Mouse (Mus musculus) lung, embryonic 14.5 days (tissue): Measurements from ENCODE around the gene Tmem235. TPM values are rescaled to one million over a fixed set of nuclear protein-coding genes. Genes with fewer than 3 reads are reported as not detected.
A peak's percentile ranks its signal among the peaks of the same experiment; 100 is the strongest.

Experiments
- ATAC-seq: fragments of 200-750 bp; cut with Nextera tagmentation; 2 replicates; pipeline ENCODE4 v1.8.0; 2017; ENCODE audit warnings: mild to moderate bottlenecking, moderate TSS enrichment, moderate library complexity; ENCODE audit not compliant: insufficient read depth
- DNase-seq: peaks from one replicate; pipeline ENCODE4 v3.0.0-alpha.2; 2015
- H3K27ac ChIP-seq: fragments of 300-500 bp; sonication (generic); 2 replicates; pipeline ENCODE4 v1.5.1; 2014; ENCODE audit warnings: low read depth, mild to moderate bottlenecking, moderate library complexity
- H3K27me3 ChIP-seq: fragments of 300-500 bp; sonication (generic); 2 replicates; pipeline ENCODE4 v1.6.1; 2014; ENCODE audit warnings: low read length, control low read depth; ENCODE audit not compliant: insufficient read depth
- H3K36me3 ChIP-seq: fragments of 300-500 bp; sonication (generic); 2 replicates; pipeline ENCODE4 v1.6.1; 2014; ENCODE audit warnings: control low read depth; ENCODE audit not compliant: insufficient read depth
- H3K4me1 ChIP-seq: fragments of 300-500 bp; sonication (generic); 2 replicates; pipeline ENCODE4 v1.6.1; 2014; ENCODE audit warnings: antibody characterized with exemption, control low read depth; ENCODE audit not compliant: insufficient read depth
- H3K4me2 ChIP-seq: fragments of 300-500 bp; sonication (generic); 2 replicates; pipeline ENCODE4 v1.6.1; 2014; ENCODE audit warnings: mild to moderate bottlenecking
- H3K4me3 ChIP-seq: fragments of 300-500 bp; sonication (generic); 2 replicates; pipeline ENCODE4 v1.5.1; 2014; ENCODE audit warnings: low read depth, low read length
- H3K9ac ChIP-seq: fragments of 300-500 bp; sonication (generic); 2 replicates; pipeline ENCODE4 v1.6.1; 2014
- H3K9me3 ChIP-seq: fragments of 300-500 bp; sonication (generic); 2 replicates; pipeline ENCODE4 v1.6.1; 2016; ENCODE audit warnings: low read depth, low read length, control low read depth
- CTCF ChIP-seq: IDR thresholded peaks from 2 replicates; pipeline ENCODE4 v1.5.1; 2016; ENCODE audit warnings: antibody characterized with exemption, low read depth
- WGBS: fragments of 180-500 bp; shearing (Covaris S2); extraction: QIAGEN DNeasy Blood & Tissue Kit; methylation state at CpG from one replicate; pipeline ENCODE4 v1.1.7; 2014; 5-methylcytosine and 5-hydroxymethylcytosine counted together
- polyA plus RNA-seq: library from polyadenylated mRNA; unstranded; fragments of >200 nt; fragmentation: Nextera tagmentation; extraction: Ambion mirVana; gene quantifications from 2 replicates; pipeline ENCODE4 v1.2.1, GENCODE M21; 2014

Gene Tmem235
- polyA plus RNA-seq, 1 experiment from 2014 or later, result not detected

GRCm38 (mm10) chr11:117874419-117874818, 13.9 kb downstream of the Tmem235 start:
- no peaks in the 10 kb centered on the region for H3K27me3 ChIP-seq
- no peaks in the 10 kb centered on the region for H3K36me3 ChIP-seq
- peak; percentile 60 for TF ChIP-seq CTCF
- H3K9ac ChIP-seq, result no peak overlapping the region
- no peaks in the 10 kb centered on the region for H3K9me3 ChIP-seq
- 60% methylated on average over 4 of the region's 4 CpGs for WGBS
- no peak overlapping the region for H3K4me3 ChIP-seq
- ATAC-seq, result no peak
- H3K4me1 ChIP-seq, result peaks cover 9% of the 10 kb centered on the region
- H3K27ac ChIP-seq, result no peak overlapping the region
- DNase-seq, result no peak
- H3K4me2 ChIP-seq, result no peak overlapping the region

GRCm38 (mm10) chr11:117875681-117876080, 15.1 kb downstream of the Tmem235 start:
- Histone ChIP-seq H3K27me3 (no peaks in the 10 kb centered on the region), H3K4me1 (peaks cover 10% of the 10 kb centered on the region), H3K9ac (no peak overlapping the region), H3K4me3 (no peak overlapping the region), H3K9me3 (no peaks in the 10 kb centered on the region), H3K27ac (no peak overlapping the region), H3K4me2 (no peak overlapping the region), H3K36me3 (no peaks in the 10 kb centered on the region)
- no peak for DNase-seq
- TF ChIP-seq CTCF, result no peak
- no peak for ATAC-seq
- WGBS, result 21% methylated on average over 6 of the region's 6 CpGs

DNA sequence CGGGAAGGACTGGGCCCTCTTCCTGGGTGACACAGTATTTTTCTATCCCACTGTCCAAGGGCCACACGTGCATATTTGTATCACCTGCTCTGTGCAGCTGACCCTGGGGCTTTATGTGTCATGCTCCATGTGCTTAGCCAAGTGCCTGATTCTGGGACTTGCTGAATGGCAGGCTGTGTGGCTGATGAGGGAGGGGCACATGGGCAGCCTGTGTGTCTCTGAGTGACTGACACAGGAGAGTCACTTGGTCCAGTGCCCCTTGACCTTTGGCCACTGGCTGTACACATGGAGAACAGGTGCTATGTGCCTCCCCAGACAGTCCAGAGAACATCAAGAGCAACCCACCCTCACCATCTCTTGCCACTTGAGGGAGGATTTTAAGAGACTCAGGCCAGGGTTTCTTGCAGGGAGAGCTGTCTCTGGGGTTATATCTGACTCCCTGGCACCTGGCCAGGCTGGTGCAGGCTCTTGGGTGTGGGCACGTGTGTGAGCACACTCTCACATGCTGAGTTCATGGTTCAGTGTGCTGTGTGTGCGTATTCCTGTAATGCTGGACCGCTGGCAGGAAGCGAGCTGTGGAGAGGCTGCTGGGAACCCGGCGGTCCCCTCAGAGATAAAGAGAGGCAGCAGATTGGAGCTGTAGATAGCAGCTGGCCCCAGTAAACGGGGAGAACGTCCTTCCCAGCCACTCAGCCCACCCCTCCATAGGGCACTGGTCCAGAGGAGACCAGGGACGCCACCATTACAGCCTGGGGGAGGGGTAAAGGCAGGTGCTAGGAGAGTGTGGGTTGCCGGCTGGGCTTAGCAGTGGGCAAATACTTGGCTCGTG, 17.6 kb downstream of the Tmem235 start:
- Histone ChIP-seq H3K4me2 (peak overlapping the region; percentile 29), H3K9me3 (no peaks in the 10 kb centered on the region), H3K4me1 (peaks cover 27% of the 10 kb centered on the region), H3K27me3 (no peaks in the 10 kb centered on the region), H3K36me3 (no peaks in the 10 kb centered on the region), H3K9ac (no peak overlapping the region; the same call in 1 of the 2 replicates), H3K27ac (peak overlapping the region; percentile 21; the same call in 1 of the 2 replicates), H3K4me3 (no peak overlapping the region)
- TF ChIP-seq CTCF, result no peak
- WGBS, result 16% methylated on average over 13 of the region's 13 CpGs
- peak; percentile 59 for DNase-seq
- 0 out of 2 replicates have a peak, but pooled peaks have one; percentile 16 for ATAC-seq

- WGBS, result 31% methylated on average over 8 of the region's 8 CpGs
- peak; percentile 17 for DNase-seq
- H3K9ac ChIP-seq, result no peak overlapping the region; the same call in 1 of the 2 replicates
- TF ChIP-seq CTCF, result no peak
- no peaks in the 10 kb centered on the region for H3K36me3 ChIP-seq
- peak overlapping the region; percentile 21; the same call in 1 of the 2 replicates for H3K27ac ChIP-seq
- H3K4me1 ChIP-seq, result peaks cover 27% of the 10 kb centered on the region
- H3K4me2 ChIP-seq, result peak overlapping the region; percentile 29
- no peak for ATAC-seq
- H3K4me3 ChIP-seq, result no peak overlapping the region
- no peaks in the 10 kb centered on the region for H3K9me3 ChIP-seq
- H3K27me3 ChIP-seq, result no peaks in the 10 kb centered on the region
Measured at GRCm38 (mm10) chr11:117878892-117879291, 18.3 kb downstream of the Tmem235 start.

DNA sequence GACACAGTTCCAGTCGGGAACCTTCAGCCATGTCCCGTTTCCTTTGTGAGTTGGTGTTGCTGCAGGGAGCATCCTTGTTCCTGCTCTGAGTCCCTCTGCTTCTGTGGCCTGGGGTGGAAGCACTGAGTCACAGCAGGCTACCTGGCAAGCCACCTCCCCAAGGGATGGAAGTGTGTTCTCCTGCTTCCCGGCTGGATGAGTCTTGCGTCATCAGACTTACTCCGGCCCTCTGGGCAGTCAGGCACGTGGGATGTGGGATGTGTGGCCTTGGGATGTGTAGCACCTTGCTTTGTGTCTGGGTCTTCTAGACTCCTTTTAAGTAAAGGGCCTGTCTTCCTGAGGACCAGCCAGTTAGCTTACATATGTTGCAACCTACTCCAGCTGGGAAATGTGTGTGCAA, 19.1 kb downstream of the Tmem235 start:
- no peak for ATAC-seq

GRCm38 (mm10) chr11:117880336-117880976, 19.9 kb downstream of the Tmem235 start:
- no peaks in the 10 kb centered on the region for H3K27me3 ChIP-seq
- ATAC-seq, result no peak
- no peak overlapping the region for H3K4me3 ChIP-seq
- H3K4me1 ChIP-seq, result peaks cover 27% of the 10 kb centered on the region
- DNase-seq, result no peak
- H3K36me3 ChIP-seq, result no peaks in the 10 kb centered on the region
- no peak for TF ChIP-seq CTCF
- no peaks in the 10 kb centered on the region for H3K9me3 ChIP-seq
- 80% methylated on average over 9 of the region's 9 CpGs for WGBS
- no peak overlapping the region for H3K9ac ChIP-seq
- H3K27ac ChIP-seq, result 0 out of 2 replicates have a peak overlapping the region, but pooled peaks have one; percentile 69
- H3K4me2 ChIP-seq, result no peak overlapping the region

More for the DNA sequence above, 19.1 kb downstream of the Tmem235 start:
- Histone ChIP-seq H3K9me3 (no peaks in the 10 kb centered on the region), H3K27ac (no peak overlapping the region), H3K36me3 (no peaks in the 10 kb centered on the region), H3K4me3 (no peak overlapping the region), H3K27me3 (no peaks in the 10 kb centered on the region), H3K4me1 (peaks cover 27% of the 10 kb centered on the region), H3K4me2 (no peak overlapping the region), H3K9ac (no peak overlapping the region)
- no peak for DNase-seq
- no peak for TF ChIP-seq CTCF
- WGBS, result 70% methylated on average over 6 of the region's 6 CpGs

- Histone ChIP-seq H3K4me2 (no peak overlapping the region; the same call in 1 of the 2 replicates), H3K36me3 (no peaks in the 10 kb centered on the region), H3K4me1 (peaks cover 27% of the 10 kb centered on the region), H3K4me3 (no peak overlapping the region), H3K27me3 (no peaks in the 10 kb centered on the region), H3K9me3 (no peaks in the 10 kb centered on the region), H3K9ac (peak overlapping the region; percentile 8; the same call in 1 of the 2 replicates), H3K27ac (peak overlapping the region; percentile 69)
- no peak for TF ChIP-seq CTCF
- no peak for DNase-seq
- ATAC-seq, result no peak
- 67% methylated on average over 6 of the region's 6 CpGs for whole genome bisulfite sequencing
Measured at GRCm38 (mm10) chr11:117880977-117881358, 20.4 kb downstream of the Tmem235 start.
